Mouse (Mus musculus) bone marrow, adult 2 months (tissue): Measurements from ENCODE around the gene Crispld2. TPM values are rescaled to one million over a fixed set of nuclear protein-coding genes. Genes with fewer than 3 reads are reported as not detected.

ENCODE experiments used
- H3K27ac ChIP-seq: fragments of 200-500 bp; 2 replicates; pipeline ENCODE4 v1.5.1; 2012; ENCODE audit warnings: low read depth, mild to moderate bottlenecking, control low read depth, inconsistent platforms, low read length; ENCODE audit not compliant: control insufficient read depth, poor library complexity, insufficient read depth
- H3K4me1 ChIP-seq: fragments of 200-500 bp; 2 replicates; pipeline ENCODE4 v1.6.1; 2011; ENCODE audit warnings: low read length; ENCODE audit not compliant: control insufficient read depth, insufficient read depth
- H3K4me3 ChIP-seq: fragments of 200-500 bp; replicated peaks from 2 replicates; pipeline ENCODE3; 2011; ENCODE audit warnings: mild to moderate bottlenecking, low read depth, low read length, control low read depth; ENCODE audit not compliant: control insufficient read depth
- CTCF ChIP-seq: fragments of 200-500 bp; IDR thresholded peaks from 2 replicates; pipeline ENCODE4 v1.5.1; 2011; ENCODE audit warnings: low read length, control low read depth; ENCODE audit not compliant: control insufficient read depth, insufficient read depth
- POLR2A ChIP-seq: fragments of 200-500 bp; IDR thresholded peaks from 2 replicates; pipeline ENCODE4 v1.6.1; 2011; ENCODE audit warnings: low read depth, mild to moderate bottlenecking, control low read depth, low read length, borderline replicate concordance; ENCODE audit not compliant: control insufficient read depth
- WGBS: fragments of 180-500 bp; shearing (Covaris S2); methylation state at CpG from one replicate; pipeline ENCODE4 v1.1.7; 2018; 5-methylcytosine and 5-hydroxymethylcytosine counted together
- polyA plus RNA-seq: library from polyadenylated mRNA; stranded (reverse); fragments of >200 nt; gene quantifications from 2 replicates; pipeline ENCODE4 v1.2.4, GENCODE M21; 2011; ENCODE audit warnings: low replicate concordance; ENCODE audit not compliant: missing spikeins, insufficient read depth, insufficient read length

Gene Crispld2
- polyA plus RNA-seq, 1 experiment = 17.2 TPM

DNA sequence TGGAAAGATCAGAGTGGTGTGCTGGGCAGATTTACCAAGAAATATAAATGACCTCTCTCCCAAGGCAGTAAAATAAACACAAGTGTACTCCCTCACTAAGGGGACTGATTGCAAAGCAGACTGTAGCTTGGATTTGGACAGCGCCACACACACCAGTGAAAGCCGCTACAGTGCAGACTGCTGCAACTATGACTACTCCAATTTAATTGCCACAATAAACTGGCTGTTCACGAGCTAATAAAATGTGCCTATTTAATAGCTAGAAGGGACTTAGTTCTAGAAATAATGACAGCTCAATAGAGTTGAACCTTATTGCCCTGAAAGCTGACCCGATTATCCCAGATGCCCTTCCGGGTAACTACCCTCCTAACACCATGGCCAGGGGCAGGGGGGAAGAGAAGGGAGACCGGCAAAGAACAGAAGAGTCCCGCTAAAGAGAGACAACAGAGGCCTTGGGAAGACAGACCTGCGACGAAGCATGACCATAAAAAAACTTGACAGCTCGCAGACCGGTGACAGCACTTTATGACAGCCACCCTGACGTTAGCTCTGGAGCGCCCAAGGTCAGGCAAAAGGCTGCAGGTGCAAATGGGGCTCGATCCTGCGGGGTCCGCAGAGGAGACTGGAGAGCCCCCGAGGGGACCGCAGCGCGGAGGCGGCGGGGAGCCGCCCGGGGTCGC is 108.3 kb downstream of the Crispld2 start:
- 3% methylated on average over 25 of the region's 25 CpGs for WGBS
- H3K4me1 ChIP-seq = no peaks in the 10 kb centered on the region
- H3K4me3 ChIP-seq = peak overlapping the region; percentile 85
- TF ChIP-seq CTCF (no peak), POLR2A (no peak)
- H3K27ac ChIP-seq = peak overlapping the region; percentile 85; the same call in 1 of the 2 replicates

GRCm38 (mm10) chr8:120101068-120101972 is 109.1 kb downstream of the Crispld2 start, which contains the start of gene Zdhhc7:
Gene Zdhhc7, minus strand, starts transcription at chr8:120101482.
- Histone ChIP-seq H3K4me1 (no peaks in the 10 kb centered on the region), H3K27ac (peak within 1 kb of the TSS; percentile 85), H3K4me3 (peak within 1 kb of the TSS; percentile 85)
- WGBS = under 1% methylated on average over 88 of the region's 88 CpGs
- TF ChIP-seq CTCF (no peak), POLR2A (no peak)

Other genes starting within 250 kb of the Crispld2 start
- 0.88 and 3.2 TPM in 2 replicates for gene Tldc1, start 214.0 kb upstream of the Crispld2 start, polyA plus RNA-seq
- 90.1 and 247 TPM in 2 replicates for gene Cotl1, start 151.9 kb upstream of the Crispld2 start, polyA plus RNA-seq
- 2.8 and 4.8 TPM in 2 replicates for gene Klhl36, start 130.2 kb upstream of the Crispld2 start, polyA plus RNA-seq
- 85.2 and 133 TPM in 2 replicates for gene Usp10, start 82.1 kb upstream of the Crispld2 start, polyA plus RNA-seq
- 3.5 and 10.6 TPM in 2 replicates for gene Gm20388, start 81.6 kb upstream of the Crispld2 start, polyA plus RNA-seq
- 8.6 and 18.7 TPM in 2 replicates for gene Zdhhc7, start 109.0 kb downstream of the Crispld2 start, polyA plus RNA-seq
- gene 6430548M08Rik, start 121.7 kb downstream of the Crispld2 start, polyA plus RNA-seq = 30.4 and 78.7 TPM in 2 replicates
- not detected in 2 replicates for gene Fam92b, start 185.0 kb downstream of the Crispld2 start, polyA plus RNA-seq
- 39.7 and 45.8 TPM in 2 replicates for gene Gse1, start 236.0 kb downstream of the Crispld2 start, polyA plus RNA-seq